29 mouse cellular contexts compared by ENCODE assay signal in genomic region chr7:24539686-24540085, GRCm38 (mm10). TPM values are rescaled to one million over a fixed set of nuclear protein-coding genes. Genes with fewer than 3 reads are reported as not detected.
DNase-seq lines count a peak whose midpoint lies in the region; ATAC-seq and TF ChIP-seq lines count a peak whose summit lies in the region.
"Had no signal": no experiment of that assay in that cellular context is flagged by ENCODE, and none has a peak within 500 bp of the region (broad histone marks: within the 10 kb centered on the region; RNA-seq: fewer than 3 reads in every experiment).

No protein-coding gene starts in this region.

- no peaks in the 10 kb centered on the region for H3K9me3 ChIP-seq in stomach, embryonic 15.5 days
- H3K9me3 ChIP-seq in stomach, postnatal 0 days (ENCODE audit: control insufficient read depth, low read length): no peaks in the 10 kb centered on the region
- H3K9me3 ChIP-seq: embryonic facial prominence, embryonic 15.5 days; forebrain, embryonic 13.5 days; forebrain, embryonic 15.5 days had no signal

- peak; percentile 56 for TF ChIP-seq EP300 in stomach, postnatal 0 days (optimal IDR thresholded peaks at IDR 0.05)

- peak; percentile 58 for DNase-seq in fat pad, adult 2 months (ENCODE audit: extremely low read depth, low read depth, low spot score)
- peak; percentile 73 for DNase-seq in gonadal fat pad, adult 2 months (ENCODE audit: low read depth)
- peak; percentile 68 for DNase-seq in stomach, postnatal 0 days (ENCODE audit: low spot score)
- no peak for DNase-seq in kidney, adult 9 months
- no peak for DNase-seq in ovary, postnatal 36 days (ENCODE audit: low spot score)
- no peak for DNase-seq in gastrocnemius, postnatal 4 days (ENCODE audit: low spot score in 2 of 2)
- DNase-seq: adrenal gland, adult 2 months; adrenal gland, postnatal 10 days; adrenal gland, postnatal 25 days; cerebellum, adult 11 months; cerebellum, adult 18-20 months; cerebellum, adult 8-10 months; cerebellum, adult 9-11 months; cerebellum, postnatal 14 days; embryo, embryonic 11 days; forebrain, postnatal 0 days had no signal

- no peaks in the 10 kb centered on the region for H3K27me3 ChIP-seq in stomach, embryonic 15.5 days (replicated peaks)
- H3K27me3 ChIP-seq in stomach, postnatal 0 days (ENCODE audit: control insufficient read depth, insufficient read depth, low read length): no peaks in the 10 kb centered on the region
- H3K27me3 ChIP-seq: embryonic facial prominence, embryonic 13.5 days; embryonic facial prominence, embryonic 15.5 days; forebrain, embryonic 13.5 days; forebrain, embryonic 15.5 days had no signal

- H3K4me1 ChIP-seq in stomach, embryonic 15.5 days: no peaks in the 10 kb centered on the region
- H3K4me1 ChIP-seq in stomach, postnatal 0 days (replicated peaks; ENCODE audit: control insufficient read depth, insufficient read depth): no peaks in the 10 kb centered on the region
- H3K4me1 ChIP-seq: embryonic facial prominence, embryonic 15.5 days had no signal

- WGBS in stomach, embryonic 15.5 days: 80% methylated on average over 4 of the region's 4 CpGs
- WGBS in stomach, postnatal 0 days: 57% methylated on average over 4 of the region's 4 CpGs

- no peak overlapping the region for H3K4me3 ChIP-seq in stomach, embryonic 15.5 days (replicated peaks)
- H3K4me3 ChIP-seq in stomach, postnatal 0 days (ENCODE audit: low read depth, low read length): no peak overlapping the region
- H3K4me3 ChIP-seq: embryonic facial prominence, embryonic 13.5 days; embryonic facial prominence, embryonic 15.5 days; erythroblast, embryonic 14.5 days; forebrain, embryonic 13.5 days; forebrain, embryonic 15.5 days had no signal

- no peak overlapping the region for H3K4me2 ChIP-seq in stomach, embryonic 15.5 days
- no peak overlapping the region for H3K4me2 ChIP-seq in stomach, postnatal 0 days (replicated peaks; ENCODE audit: low read depth)
- H3K4me2 ChIP-seq: embryonic facial prominence, embryonic 13.5 days; embryonic facial prominence, embryonic 15.5 days; forebrain, embryonic 13.5 days; forebrain, embryonic 15.5 days had no signal

- H3K36me3 ChIP-seq in stomach, embryonic 15.5 days: 0 out of 2 replicates have a peak, but pooled peaks cover 6% of the 10 kb centered on the region
- no peaks in the 10 kb centered on the region for H3K36me3 ChIP-seq in stomach, postnatal 0 days (ENCODE audit: control insufficient read depth, insufficient read depth, low read length)

- H3K27ac ChIP-seq in stomach, embryonic 15.5 days: peak overlapping the region; percentile 31; the same call in 1 of the 2 replicates
- peak overlapping the region; percentile 85 for H3K27ac ChIP-seq in stomach, postnatal 0 days (replicated peaks)
- H3K27ac ChIP-seq: embryonic facial prominence, embryonic 13.5 days; embryonic facial prominence, embryonic 15.5 days; forebrain, embryonic 13.5 days; forebrain, embryonic 15.5 days had no signal

- ATAC-seq in stomach, embryonic 15.5 days (ENCODE audit: insufficient read depth, low FRiP score, low read depth): 0 out of 2 replicates have a peak, but pooled peaks have one; percentile 32
- ATAC-seq in stomach, postnatal 0 days (ENCODE audit: low FRiP score, low TSS enrichment): peak; percentile 95
- ATAC-seq: forebrain, embryonic 13.5 days; forebrain, embryonic 15.5 days; forebrain, postnatal 0 days had no signal

- H3K9ac ChIP-seq in stomach, embryonic 15.5 days: no peak overlapping the region
- H3K9ac ChIP-seq in stomach, postnatal 0 days (ENCODE audit: low read length): no peak overlapping the region
- H3K9ac ChIP-seq: embryonic facial prominence, embryonic 13.5 days; embryonic facial prominence, embryonic 15.5 days; forebrain, embryonic 13.5 days; forebrain, embryonic 15.5 days; forebrain, postnatal 0 days had no signal

- no peak for TF ChIP-seq CTCF in stomach, postnatal 0 days (IDR thresholded peaks at IDR 0.05; ENCODE audit: low read depth)

RNA-seq across cellular contexts. Expression of gene Pinlyp, which starts 6.2 kb away (rescaled TPM):
- 0.32 and 0.41 TPM in 2 replicates for polyA plus RNA-seq in gonadal fat pad, adult 2 months (2012; rRNA removed)
- polyA plus RNA-seq in stomach, embryonic 15.5 days (2015; fragmentation: Nextera tagmentation; extraction: Ambion mirVana): 1.9 and 6.8 TPM in 2 replicates
- 61.2 and 62.9 TPM in 2 replicates for polyA plus RNA-seq in stomach, postnatal 0 days (2015; fragmentation: Nextera tagmentation; extraction: Ambion mirVana)
- total RNA-seq in gastrocnemius, postnatal 4 days (2021): not detected
- total RNA-seq: adrenal gland, adult 2 months; adrenal gland, postnatal 10 days; adrenal gland, postnatal 25 days; adrenal gland, postnatal 4 days; ES-E14; MEL had no signal
- polyA plus RNA-seq: adrenal gland, adult 2 months; embryonic facial prominence, embryonic 11.5 days; erythroblast, embryonic 14.5 days; forebrain, embryonic 11.5 days; forebrain, embryonic 13.5 days; forebrain, embryonic 15.5 days; forebrain, postnatal 0 days had no signal

RNA-seq across cellular contexts. Expression of gene Xrcc1, which starts 6.4 kb away (rescaled TPM):
- 39.2 and 43.6 TPM in 2 replicates for polyA plus RNA-seq in gonadal fat pad, adult 2 months (2012; rRNA removed)
- polyA plus RNA-seq in stomach, embryonic 15.5 days (2015; fragmentation: Nextera tagmentation; extraction: Ambion mirVana): 96.1 and 100.0 TPM in 2 replicates
- polyA plus RNA-seq in stomach, postnatal 0 days (2015; fragmentation: Nextera tagmentation; extraction: Ambion mirVana): 27.4 and 31.4 TPM in 2 replicates
- 10 to 100 TPM; 44.4 to 45.2 TPM for total RNA-seq in gastrocnemius, postnatal 4 days (2021)

RNA-seq across cellular contexts. Expression of gene Irgq, which starts 9.2 kb away (rescaled TPM):
- 16.0 TPM in 2 replicates for polyA plus RNA-seq in gonadal fat pad, adult 2 months (2012; rRNA removed)
- polyA plus RNA-seq in stomach, embryonic 15.5 days (2015; fragmentation: Nextera tagmentation; extraction: Ambion mirVana): 7.6 and 8.2 TPM in 2 replicates
- 4.3 and 5.7 TPM in 2 replicates for polyA plus RNA-seq in stomach, postnatal 0 days (2015; fragmentation: Nextera tagmentation; extraction: Ambion mirVana)
- 10 to 100 TPM; 20.5 to 22.0 TPM for total RNA-seq in gastrocnemius, postnatal 4 days (2021)

RNA-seq across cellular contexts. Expression of gene AC161166.1, which starts 27.4 kb away (rescaled TPM):
- polyA plus RNA-seq in gonadal fat pad, adult 2 months (2012; rRNA removed): 0.35 and 0.72 TPM in 2 replicates
- polyA plus RNA-seq in stomach, embryonic 15.5 days (2015; fragmentation: Nextera tagmentation; extraction: Ambion mirVana): 0.19 and 0.40 TPM in 2 replicates
- polyA plus RNA-seq in stomach, postnatal 0 days (2015; fragmentation: Nextera tagmentation; extraction: Ambion mirVana): 0.07 and 0.10 TPM in 2 replicates
- not detected for total RNA-seq in gastrocnemius, postnatal 4 days (2021)
- total RNA-seq: adrenal gland, adult 2 months; adrenal gland, postnatal 10 days; adrenal gland, postnatal 25 days; adrenal gland, postnatal 4 days; forebrain, postnatal 0 days; MEL had no signal
- polyA plus RNA-seq: adrenal gland, adult 2 months; brain, embryonic 14.5 days; cortical plate, adult 2 months; erythroblast, embryonic 14.5 days had no signal

RNA-seq across cellular contexts. Expression of gene Zfp428, which starts 32.9 kb away (rescaled TPM):
- 5.2 and 6.6 TPM in 2 replicates for polyA plus RNA-seq in gonadal fat pad, adult 2 months (2012; rRNA removed)
- 38.1 TPM in 2 replicates for polyA plus RNA-seq in stomach, embryonic 15.5 days (2015; fragmentation: Nextera tagmentation; extraction: Ambion mirVana)
- polyA plus RNA-seq in stomach, postnatal 0 days (2015; fragmentation: Nextera tagmentation; extraction: Ambion mirVana): 13.6 and 15.8 TPM in 2 replicates
- total RNA-seq in gastrocnemius, postnatal 4 days (2021): 10 to 100 TPM; 12.6 to 15.9 TPM

Comparison
In these comparisons a context has a peak if more than half of its experiments do, and no peak if none do; other contexts are left out.
1. DNase-seq: peak in fat pad, adult 2 months (single experiment), gonadal fat pad, adult 2 months (single experiment) and stomach, postnatal 0 days (single experiment); none in kidney, adult 9 months (single experiment), ovary, postnatal 36 days (single experiment) and gastrocnemius, postnatal 4 days (0 of 2).